Mouse (Mus musculus) lung, postnatal 25 days (tissue): ENCODE results near the gene Hist1h4k.
A peak's percentile ranks its signal among the peaks of the same experiment; 100 is the strongest.

ENCODE experiments used
- DNase-seq: peaks from one replicate; pipeline ENCODE4 v3.0.0; 2022; ENCODE audit warnings: low spot score

The Hist1h4k gene

GRCm38 (mm10) chr13:21718381-21719080, 31.8 kb downstream of the Hist1h4k start:
- DNase-seq: no peak

- peak; percentile 90 for DNase-seq
These were observed 32.6 kb downstream of the Hist1h4k start, which contains the start of gene Hist1h3h for GRCm38 (mm10) chr13:21717397-21718357. Gene Hist1h3h (plus strand): TSS chr13:21717659.

GRCm38 (mm10) chr13:21716540-21717391, 33.5 kb downstream of the Hist1h4k start:
- DNase-seq: peak; percentile 31

DNA sequence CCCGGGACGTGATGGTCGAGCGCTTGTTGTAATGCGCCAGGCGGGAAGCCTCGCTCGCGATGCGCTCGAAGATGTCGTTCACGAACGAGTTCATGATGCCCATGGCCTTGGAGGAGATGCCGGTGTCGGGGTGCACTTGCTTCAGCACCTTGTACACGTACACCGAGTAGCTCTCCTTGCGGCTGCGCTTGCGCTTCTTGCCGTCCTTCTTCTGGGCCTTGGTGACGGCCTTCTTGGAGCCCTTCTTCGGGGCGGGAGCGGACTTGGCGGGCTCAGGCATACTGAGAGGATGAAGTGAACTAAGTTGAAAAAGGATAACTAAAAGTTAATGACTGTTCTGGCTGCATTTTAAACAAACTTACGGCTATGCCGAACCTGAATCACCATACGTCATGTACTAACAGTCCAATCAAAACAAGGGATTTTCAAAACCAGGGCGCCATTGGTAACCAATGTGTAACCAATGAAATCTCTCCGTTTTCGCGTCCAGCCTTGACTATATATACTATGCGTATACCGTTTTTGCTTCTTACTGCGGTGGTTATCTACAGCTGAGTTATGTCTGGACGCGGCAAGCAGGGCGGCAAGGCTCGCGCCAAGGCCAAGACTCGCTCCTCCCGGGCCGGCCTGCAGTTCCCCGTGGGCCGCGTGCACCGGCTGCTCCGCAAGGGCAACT, 34.3 kb downstream of the Hist1h4k start, which contains the start of the genes Hist1h2bl and Hist1h2ai:
TSS of gene Hist1h2bl (minus strand) at position 280 of the 676 bp plus-strand sequence.
TSS of gene Hist1h2ai (plus strand) at position 559 of the 676 bp plus-strand sequence.
- peak; percentile 93 for DNase-seq

DNA sequence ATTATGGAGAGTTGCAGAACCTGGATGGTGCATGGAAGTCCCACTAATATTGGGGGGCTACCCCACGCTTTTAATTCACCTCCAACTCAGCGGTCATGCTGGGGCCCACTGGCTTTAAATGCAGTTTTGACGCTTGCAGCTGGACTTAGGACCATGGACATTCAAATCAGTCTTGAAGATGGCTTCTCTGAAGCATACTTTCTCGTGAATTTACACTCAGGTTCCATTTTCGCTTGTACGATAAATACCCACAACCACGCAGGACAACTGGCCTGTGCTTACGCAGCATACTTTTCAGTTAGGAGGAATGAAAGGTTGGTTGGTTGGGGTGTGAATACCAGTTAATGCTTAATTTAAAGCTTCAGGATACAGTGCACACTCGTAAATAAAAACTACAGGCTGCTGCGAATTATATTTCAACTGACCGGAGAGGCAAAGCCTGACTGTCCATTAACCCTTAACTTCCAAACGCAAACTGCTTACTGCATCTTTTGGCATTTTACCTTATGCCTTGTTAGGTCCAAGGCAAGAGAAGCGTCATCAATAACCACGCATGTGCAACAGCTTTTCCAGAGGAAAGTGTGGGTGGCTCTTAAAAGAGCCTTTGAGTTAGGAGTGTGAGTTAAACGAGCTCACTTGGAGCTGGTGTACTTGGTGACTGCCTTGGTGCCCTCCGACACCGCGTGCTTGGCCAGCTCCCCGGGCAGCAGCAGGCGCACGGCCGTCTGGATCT, 35.0 kb downstream of the Hist1h4k start:
- no peak for DNase-seq

- peak; percentile 76 for DNase-seq
These were observed 35.6 kb downstream of the Hist1h4k start for GRCm38 (mm10) chr13:21714725-21715124.

DNA sequence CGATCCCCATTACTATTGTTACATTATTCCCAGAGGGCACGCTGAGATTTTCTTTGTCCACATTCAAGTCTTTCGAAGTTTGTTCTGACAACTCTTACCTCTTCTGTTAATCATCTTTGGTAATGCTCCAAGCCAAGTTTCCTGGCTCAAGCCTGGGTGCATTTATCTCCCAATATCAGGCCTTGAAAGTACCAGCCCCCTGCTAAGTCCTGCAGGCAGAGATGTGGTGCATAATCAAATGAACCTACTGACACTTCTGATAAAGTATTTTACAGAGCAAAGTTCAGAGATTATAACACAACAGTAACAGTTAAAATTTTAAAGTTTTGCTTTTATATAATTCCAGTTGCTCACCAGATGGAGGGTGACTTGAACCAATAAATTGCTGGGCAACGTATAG, 38.6 kb downstream of the Hist1h4k start:
- no peak for DNase-seq

GRCm38 (mm10) chr13:21710821-21711525, 39.3 kb downstream of the Hist1h4k start:
- peak; percentile 80 for DNase-seq

DNA sequence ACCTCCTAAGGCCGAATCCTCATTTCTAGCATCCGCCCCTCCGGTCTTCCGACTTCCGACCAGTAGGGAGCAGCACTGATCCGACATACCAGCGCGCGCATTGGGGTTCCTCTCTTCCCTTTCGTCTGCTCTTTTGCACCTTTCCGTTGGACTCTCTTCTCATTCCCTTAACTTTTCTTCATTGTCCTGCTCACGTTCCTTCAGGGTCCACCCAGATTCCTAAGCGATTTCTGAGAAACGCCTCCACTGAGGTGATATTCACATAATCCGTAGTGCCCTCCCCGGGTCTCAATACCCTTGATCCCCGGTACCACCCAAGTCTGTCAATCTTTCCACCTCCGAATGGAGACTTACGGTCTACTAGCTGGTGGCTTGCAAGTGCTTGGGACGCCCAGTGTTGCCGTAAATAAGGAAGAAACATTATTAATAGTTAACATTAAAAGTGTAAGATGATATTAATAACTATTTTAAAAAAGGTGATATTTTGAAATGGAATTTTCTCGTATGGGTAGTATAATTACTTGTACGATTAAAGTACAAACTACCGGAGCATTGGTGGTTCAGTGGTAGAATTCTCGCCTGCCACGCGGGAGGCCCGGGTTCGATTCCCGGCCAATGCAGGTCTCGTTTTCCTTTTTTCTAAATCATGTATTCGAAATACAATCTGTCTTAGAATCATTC, 40.1 kb downstream of the Hist1h4k start:
- peak; percentile 91 for DNase-seq

DNA sequence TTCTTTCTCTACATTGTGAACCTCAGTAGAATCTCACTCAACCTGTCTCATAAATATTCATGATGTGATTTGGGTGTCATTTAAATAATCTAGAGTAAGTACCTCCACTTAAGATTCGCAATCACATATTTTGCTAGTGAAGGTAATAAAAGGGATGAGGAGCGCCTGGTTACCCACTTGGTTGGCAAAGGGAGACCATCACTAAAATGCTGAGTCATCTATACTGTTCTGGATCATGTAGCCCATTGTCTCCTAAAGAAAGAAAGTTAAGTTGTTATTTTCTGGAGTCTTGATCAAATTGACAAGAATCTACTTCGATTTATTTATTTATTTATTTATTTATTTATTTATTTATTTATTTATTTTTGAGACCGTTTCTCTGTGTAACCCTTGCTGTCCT, 43.6 kb downstream of the Hist1h4k start:
- DNase-seq: no peak
